Mouse (Mus musculus): Measurements from ENCODE around the gene Wrnip1.

DNA sequence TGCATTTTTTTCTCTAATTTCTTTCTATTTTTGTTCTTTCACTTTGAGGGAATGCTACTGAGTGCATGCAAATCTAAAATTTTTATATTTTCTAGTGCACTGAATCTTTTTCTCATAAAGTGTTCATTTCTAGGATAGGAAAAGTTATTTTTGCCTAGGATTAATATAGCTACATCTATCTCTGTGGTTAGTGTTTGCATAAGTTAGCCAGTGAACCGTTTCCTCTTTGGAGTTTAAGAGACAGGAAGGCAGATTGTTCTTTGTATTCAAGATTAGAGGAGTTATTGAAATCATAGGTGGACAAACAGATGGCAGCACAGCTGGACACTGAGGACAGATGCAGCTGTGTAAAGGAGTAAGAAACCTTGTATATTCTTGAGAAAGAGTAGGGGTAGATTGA lies 37.5 kb downstream of the Wrnip1 start:
- TF ChIP-seq CTCF (IDR thresholded peaks at IDR 0.05; ENCODE audit: borderline replicate concordance, insufficient read depth, low read length) (no peak), POLR2A (IDR thresholded peaks at IDR 0.05; ENCODE audit: low read depth, low read length) (no peak)

Measured in embryonic fibroblast, embryonic 13.5 days (primary cell).